7 mouse cellular contexts compared by ENCODE assay signal in the genomic region with DNA sequence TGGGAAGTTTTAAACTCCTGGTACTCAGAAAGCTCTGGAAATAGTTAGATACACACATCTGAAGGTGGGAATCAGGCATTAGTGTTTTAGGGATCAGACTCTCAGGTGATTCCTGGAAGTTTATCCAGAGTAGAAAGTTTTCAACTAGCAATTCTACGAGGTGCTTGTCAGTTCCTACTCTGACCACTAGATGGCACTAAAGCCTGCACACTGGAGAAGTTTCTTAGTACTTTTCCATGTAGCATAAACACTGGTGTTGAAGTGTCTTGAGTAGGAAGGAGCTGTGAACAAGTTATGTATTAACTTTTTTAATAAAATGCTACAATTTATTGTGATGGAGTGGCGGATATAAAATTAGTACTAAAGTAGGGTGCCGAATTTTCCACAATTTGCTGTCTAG.
DNase-seq lines count a peak whose midpoint lies in the region; ATAC-seq and TF ChIP-seq lines count a peak whose summit lies in the region.

No protein-coding gene starts in this region.

- ATAC-seq in neural tube, embryonic 15.5 days (ENCODE audit: low FRiP score) = no peak
- no peak for ATAC-seq in hindbrain, postnatal 0 days
- no peak for ATAC-seq in liver, postnatal 0 days

- 29% methylated on average over 3 of the region's 3 CpGs for WGBS in neural tube, embryonic 15.5 days
- 22% methylated on average over 3 of the region's 3 CpGs for WGBS in hindbrain, postnatal 0 days
- 22% methylated on average over 3 of the region's 3 CpGs for WGBS in liver, postnatal 0 days (ENCODE audit: insufficient replicate concordance)

- no peak for TF ChIP-seq EP300 in liver, postnatal 0 days (IDR thresholded peaks at IDR 0.05; ENCODE audit: low read depth)

- no peaks in the 10 kb centered on the region for H3K36me3 ChIP-seq in neural tube, embryonic 15.5 days
- H3K36me3 ChIP-seq in hindbrain, postnatal 0 days (ENCODE audit: insufficient read depth, low read length) = no peaks in the 10 kb centered on the region
- no peaks in the 10 kb centered on the region for H3K36me3 ChIP-seq in liver, postnatal 0 days (replicated peaks; ENCODE audit: insufficient read depth, low read length)

- no peak overlapping the region for H3K9ac ChIP-seq in neural tube, embryonic 15.5 days (replicated peaks)
- H3K9ac ChIP-seq in hindbrain, postnatal 0 days (replicated peaks; ENCODE audit: low read length) = no peak overlapping the region
- H3K9ac ChIP-seq in liver, postnatal 0 days (replicated peaks) = no peak overlapping the region

- H3K4me2 ChIP-seq in neural tube, embryonic 15.5 days = no peak overlapping the region
- no peak overlapping the region for H3K4me2 ChIP-seq in hindbrain, postnatal 0 days (ENCODE audit: low read depth, low read length)
- H3K4me2 ChIP-seq in liver, postnatal 0 days (ENCODE audit: low read depth, low read length) = no peak overlapping the region

- H3K27me3 ChIP-seq in neural tube, embryonic 15.5 days (replicated peaks) = no peaks in the 10 kb centered on the region
- H3K27me3 ChIP-seq in hindbrain, postnatal 0 days (ENCODE audit: insufficient read depth, low read length) = no peaks in the 10 kb centered on the region
- H3K27me3 ChIP-seq in liver, postnatal 0 days (ENCODE audit: insufficient read depth, low read length) = no peaks in the 10 kb centered on the region

- H3K27ac ChIP-seq in neural tube, embryonic 15.5 days (replicated peaks) = no peak overlapping the region
- H3K27ac ChIP-seq in hindbrain, postnatal 0 days = no peak overlapping the region
- no peak overlapping the region for H3K27ac ChIP-seq in liver, postnatal 0 days (ENCODE audit: low read depth)

- H3K4me3 ChIP-seq in neural tube, embryonic 15.5 days (replicated peaks) = no peak overlapping the region
- no peak overlapping the region for H3K4me3 ChIP-seq in hindbrain, postnatal 0 days (ENCODE audit: low read length)
- no peak overlapping the region for H3K4me3 ChIP-seq in liver, postnatal 0 days (ENCODE audit: low read depth, low read length)

- peak; percentile 91 for TF ChIP-seq CTCF in hindbrain, postnatal 0 days (IDR thresholded peaks at IDR 0.05; ENCODE audit: low read depth)
- peak; percentile 89 for TF ChIP-seq CTCF in liver, postnatal 0 days (IDR thresholded peaks at IDR 0.05; ENCODE audit: low read depth)

- DNase-seq in neural tube, embryonic 10.5 days (ENCODE audit: extremely low spot score, low spot score) = peak; percentile 47
- peak; percentile 68 for DNase-seq in ZHBTc4 (ENCODE audit: low read depth, low spot score)
- peak; percentile 16 to 66 for DNase-seq in cerebellum, postnatal 25 days
- peak; percentile 86 for DNase-seq in hindbrain, postnatal 0 days (ENCODE audit: low spot score)
- peak; percentile 36 for DNase-seq in liver, postnatal 0 days
- DNase-seq in right cerebral cortex, postnatal 10 days (ENCODE audit: low spot score in 2 of 2) = peak; percentile 64 to 79

- H3K9me3 ChIP-seq in neural tube, embryonic 15.5 days (replicated peaks) = no peaks in the 10 kb centered on the region
- no peaks in the 10 kb centered on the region for H3K9me3 ChIP-seq in hindbrain, postnatal 0 days (ENCODE audit: low read length)
- H3K9me3 ChIP-seq in liver, postnatal 0 days (ENCODE audit: low read length) = no peaks in the 10 kb centered on the region

- no peaks in the 10 kb centered on the region for H3K4me1 ChIP-seq in neural tube, embryonic 15.5 days
- H3K4me1 ChIP-seq in hindbrain, postnatal 0 days (ENCODE audit: insufficient read depth, low read length) = no peaks in the 10 kb centered on the region
- H3K4me1 ChIP-seq in liver, postnatal 0 days (ENCODE audit: insufficient read depth) = no peaks in the 10 kb centered on the region

Comparison
In these comparisons a context has a peak if more than half of its experiments do, and no peak if none do; other contexts are left out.
1. DNase-seq: peak in every context shown above with its lines; median percentile 86 in hindbrain, postnatal 0 days; 72 in right cerebral cortex, postnatal 10 days; 68 in ZHBTc4; 47 in neural tube, embryonic 10.5 days; 41 in cerebellum, postnatal 25 days; 36 in liver, postnatal 0 days.